Mouse (Mus musculus) testis, adult 2 months (tissue): ENCODE results near the gene Galnt7.

ENCODE experiments used
- CTCF ChIP-seq: fragments of 200-500 bp; IDR thresholded peaks from 2 replicates; pipeline ENCODE4 v1.5.1; 2012; ENCODE audit warnings: low read depth, mild to moderate bottlenecking, inconsistent platforms, low read length, moderate library complexity; ENCODE audit not compliant: control insufficient read depth, insufficient read depth, insufficient replicate concordance
- POLR2A ChIP-seq: fragments of 200-500 bp; IDR thresholded peaks from 2 replicates; pipeline ENCODE4 v1.6.1; 2012; ENCODE audit warnings: low read depth, mild to moderate bottlenecking, inconsistent platforms, low read length, moderate library complexity; ENCODE audit not compliant: control insufficient read depth

GRCm38 (mm10) chr8:57592604-57593003 is 60.2 kb downstream of the Galnt7 start:
- TF ChIP-seq CTCF, result no peak
- TF ChIP-seq POLR2A, result no peak
